Mouse (Mus musculus) midbrain, postnatal 0 days (tissue): ENCODE measurements around the gene Atp2a1. TPM values are rescaled to one million over a fixed set of nuclear protein-coding genes. Genes with fewer than 3 reads are reported as not detected.

ENCODE experiments used
- ATAC-seq: fragments of 200-750 bp; cut with Nextera tagmentation; 2 replicates; pipeline ENCODE4 v1.8.0; 2017; ENCODE audit warnings: moderate number of reproducible peaks, mild to moderate bottlenecking, moderate TSS enrichment, moderate library complexity; ENCODE audit not compliant: low FRiP score
- DNase-seq: peaks from one replicate; pipeline ENCODE4 v3.0.0-alpha.2; 2015; ENCODE audit warnings: low spot score
- H3K27ac ChIP-seq: fragments of 300-500 bp; sonication (generic); 2 replicates; pipeline ENCODE4 v1.5.1; 2014; ENCODE audit warnings: low read depth, mild to moderate bottlenecking, low read length, mixed read lengths
- H3K27me3 ChIP-seq: fragments of 300-500 bp; sonication (generic); 2 replicates; pipeline ENCODE4 v1.6.1; 2014; ENCODE audit warnings: low read length, control low read depth, mixed read lengths; ENCODE audit not compliant: insufficient read depth
- H3K36me3 ChIP-seq: fragments of 300-500 bp; sonication (generic); 2 replicates; pipeline ENCODE4 v1.6.1; 2014; ENCODE audit warnings: low read length, control low read depth, mixed read lengths; ENCODE audit not compliant: insufficient read depth
- H3K4me1 ChIP-seq: fragments of 300-500 bp; sonication (generic); 2 replicates; pipeline ENCODE4 v1.6.1; 2014; ENCODE audit warnings: mild to moderate bottlenecking, control low read depth, antibody characterized with exemption, low read length, mixed read lengths; ENCODE audit not compliant: insufficient read depth
- H3K4me2 ChIP-seq: fragments of 300-500 bp; sonication (generic); 2 replicates; pipeline ENCODE4 v1.6.1; 2014; ENCODE audit warnings: low read depth, mild to moderate bottlenecking, low read length, mixed read lengths; ENCODE audit not compliant: poor library complexity, severe bottlenecking
- H3K4me3 ChIP-seq: fragments of 300-500 bp; sonication (generic); 2 replicates; pipeline ENCODE4 v1.5.1; 2014; ENCODE audit warnings: low read depth, mild to moderate bottlenecking, low read length, moderate library complexity
- H3K9ac ChIP-seq: fragments of 300-500 bp; sonication (generic); replicated peaks from 2 replicates; pipeline ENCODE4 v1.6.1; 2014; ENCODE audit warnings: mild to moderate bottlenecking, low read length, moderate library complexity, mixed read lengths; ENCODE audit not compliant: poor library complexity, severe bottlenecking
- H3K9me3 ChIP-seq: fragments of 300-500 bp; sonication (generic); 2 replicates; pipeline ENCODE4 v1.6.1; 2016; ENCODE audit warnings: low read length, control low read depth
- CTCF ChIP-seq: IDR thresholded peaks from 2 replicates; pipeline ENCODE4 v1.5.1; 2016; ENCODE audit warnings: antibody characterized with exemption, mild to moderate bottlenecking
- WGBS: fragments of 180-500 bp; shearing (Covaris S2); extraction: QIAGEN DNeasy Blood & Tissue Kit; methylation state at CpG from one replicate; pipeline ENCODE4 v1.1.7; 2014; 5-methylcytosine and 5-hydroxymethylcytosine counted together
- polyA plus RNA-seq: library from polyadenylated mRNA; unstranded; fragments of >200 nt; fragmentation: Nextera tagmentation; extraction: Ambion mirVana; gene quantifications from 2 replicates; pipeline ENCODE4 v1.2.1, GENCODE M21; 2015
- total RNA-seq: library from RNA; depleted of rRNA; stranded (reverse); fragments of >200 nt; gene quantifications from 2 replicates; pipeline ENCODE4 v1.2.3, GENCODE M21; 2014

Gene Atp2a1
- total and polyA plus RNA-seq, 2 experiments from 2014 or later, result 0.33 to 0.35 TPM

DNA sequence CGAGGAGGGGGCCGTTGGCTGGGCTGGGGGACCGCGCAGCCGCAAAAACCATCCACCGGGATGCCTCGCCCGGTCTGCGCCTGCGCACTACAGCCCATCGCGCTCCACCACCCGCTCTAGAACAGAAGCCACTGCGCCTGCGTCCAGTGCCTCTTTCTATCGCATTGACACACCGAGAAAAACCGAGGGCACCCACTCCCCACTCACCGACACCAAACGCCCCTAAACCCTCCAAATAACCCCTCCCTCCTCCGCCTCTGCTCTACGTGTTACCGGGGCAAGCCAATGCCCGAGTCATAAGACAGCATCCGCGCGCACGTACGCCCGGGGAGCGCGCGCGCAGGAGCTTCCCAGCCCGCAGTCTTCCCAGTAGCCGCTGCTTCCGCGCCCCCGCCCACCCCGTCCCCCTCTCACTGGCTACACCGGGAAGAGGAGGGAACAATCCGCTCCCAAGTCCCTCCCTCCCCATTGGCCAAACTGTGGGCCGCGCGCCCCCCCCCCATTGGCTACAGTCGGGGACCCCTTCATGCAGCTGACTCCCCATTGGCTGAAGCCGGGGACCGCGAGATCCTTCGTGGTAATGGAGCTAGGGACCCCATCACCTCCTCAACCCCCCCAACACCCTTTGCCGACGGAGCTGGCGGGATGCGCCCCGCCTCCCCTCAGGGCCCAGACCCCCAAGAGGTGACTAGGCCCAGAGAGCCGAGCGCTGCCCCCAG lies 39.3 kb upstream of the Atp2a1 start:
- no peak for TF ChIP-seq CTCF
- Histone ChIP-seq H3K9ac (peak overlapping the region; percentile 100), H3K27me3 (no peaks in the 10 kb centered on the region), H3K4me1 (peaks cover 3% of the 10 kb centered on the region; the same call in 1 of the 2 replicates), H3K9me3 (no peaks in the 10 kb centered on the region), H3K36me3 (peaks cover 33% of the 10 kb centered on the region), H3K4me3 (peak overlapping the region; percentile 95), H3K4me2 (peak overlapping the region; percentile 59), H3K27ac (peak overlapping the region; percentile 100)
- WGBS, result under 1% methylated on average over 44 of the region's 57 CpGs
- peak; percentile 98 for DNase-seq
- peak; percentile 93 for ATAC-seq

DNA sequence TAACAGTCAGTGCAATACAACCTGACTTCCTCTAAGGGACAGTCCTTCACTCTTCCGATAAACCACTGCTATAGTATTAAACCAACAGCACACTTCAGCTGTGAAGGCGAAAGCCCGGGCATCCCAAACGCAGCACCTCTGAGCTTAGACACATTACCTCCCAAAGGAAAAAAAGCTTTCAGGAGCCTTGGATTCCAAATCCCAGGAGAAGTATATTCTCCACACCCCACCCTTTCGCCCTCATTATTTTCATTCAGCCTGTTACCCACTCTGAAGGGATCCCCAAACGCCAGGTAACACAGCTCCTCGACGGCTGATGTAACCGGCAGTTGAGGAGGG lies 38.7 kb upstream of the Atp2a1 start:
- WGBS, result 4% methylated on average over 9 of the region's 9 CpGs
- Histone ChIP-seq H3K27me3 (no peaks in the 10 kb centered on the region), H3K27ac (peak overlapping the region; percentile 100), H3K9me3 (no peaks in the 10 kb centered on the region), H3K4me3 (peak overlapping the region; percentile 95), H3K4me1 (peaks cover 3% of the 10 kb centered on the region; the same call in 1 of the 2 replicates), H3K9ac (peak overlapping the region; percentile 100), H3K4me2 (peak overlapping the region; percentile 59), H3K36me3 (peaks cover 38% of the 10 kb centered on the region)
- ATAC-seq (no peak), DNase-seq (no peak)
- TF ChIP-seq CTCF, result no peak

DNA sequence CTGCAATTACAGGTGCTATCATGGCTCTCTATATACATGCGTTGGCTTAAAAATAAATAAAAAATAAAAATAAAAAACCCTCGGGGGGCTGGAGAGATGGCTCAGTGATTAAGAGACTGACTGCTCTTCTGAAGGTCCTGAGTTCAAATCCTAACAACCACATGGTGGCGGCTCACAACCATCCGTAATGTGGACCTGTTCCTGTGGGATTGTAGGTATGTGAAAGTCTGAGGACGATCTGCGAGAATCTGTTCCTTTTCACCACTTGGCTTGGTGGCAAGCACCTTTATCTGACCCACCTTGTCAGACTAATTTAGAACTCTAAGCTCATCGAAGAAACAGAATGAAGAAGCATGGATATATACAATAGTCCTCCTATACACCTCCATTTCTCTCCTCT lies 36.5 kb upstream of the Atp2a1 start:
- no peak for TF ChIP-seq CTCF
- Histone ChIP-seq H3K36me3 (peaks cover 60% of the 10 kb centered on the region), H3K27ac (no peak overlapping the region), H3K4me2 (no peak overlapping the region), H3K9ac (no peak overlapping the region), H3K4me3 (no peak overlapping the region), H3K27me3 (no peaks in the 10 kb centered on the region), H3K4me1 (peaks cover 3% of the 10 kb centered on the region; the same call in 1 of the 2 replicates), H3K9me3 (no peaks in the 10 kb centered on the region)
- ATAC-seq (no peak), DNase-seq (no peak)
- WGBS, result 96% methylated on average over 7 of the region's 7 CpGs

DNA sequence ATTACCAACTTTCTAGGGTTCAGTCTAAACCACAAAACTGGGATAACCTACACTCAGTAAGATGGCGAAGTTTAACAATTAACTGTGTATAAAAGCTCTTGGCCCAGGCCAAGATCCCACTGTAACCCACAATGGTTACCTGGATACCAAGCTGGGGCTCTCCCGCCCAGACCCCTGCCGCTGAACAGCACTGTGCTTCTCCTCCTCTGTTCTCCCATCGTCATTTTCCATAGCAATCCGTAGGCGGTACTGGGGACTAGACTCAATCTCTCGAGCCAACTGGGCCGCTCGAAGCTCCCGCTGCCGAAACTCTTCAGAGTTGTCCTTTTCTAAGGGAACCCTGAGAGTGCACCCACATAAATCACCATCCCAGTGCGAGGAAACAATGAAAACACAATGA lies 35.1 kb upstream of the Atp2a1 start:
- no peak for TF ChIP-seq CTCF
- Histone ChIP-seq H3K4me1 (no peaks in the 10 kb centered on the region), H3K27me3 (no peaks in the 10 kb centered on the region), H3K36me3 (peaks cover 75% of the 10 kb centered on the region), H3K9ac (no peak overlapping the region), H3K9me3 (no peaks in the 10 kb centered on the region), H3K4me2 (no peak overlapping the region), H3K27ac (no peak overlapping the region), H3K4me3 (no peak overlapping the region)
- 83% methylated on average over 12 of the region's 12 CpGs for WGBS
- ATAC-seq, result no peak
- DNase-seq, result no peak

GRCm38 (mm10) chr7:126496475-126496874 lies 33.6 kb upstream of the Atp2a1 start:
- Histone ChIP-seq H3K9ac (no peak overlapping the region), H3K9me3 (no peaks in the 10 kb centered on the region), H3K4me3 (no peak overlapping the region), H3K4me1 (no peaks in the 10 kb centered on the region), H3K27ac (no peak overlapping the region), H3K4me2 (no peak overlapping the region), H3K27me3 (no peaks in the 10 kb centered on the region), H3K36me3 (peaks cover 88% of the 10 kb centered on the region)
- DNase-seq, result no peak
- TF ChIP-seq CTCF, result no peak
- 97% methylated on average over 5 of the region's 5 CpGs for WGBS
- no peak for ATAC-seq

- no peak for TF ChIP-seq CTCF
- H3K9ac ChIP-seq, result no peak overlapping the region
- no peak overlapping the region for H3K4me2 ChIP-seq
- peaks cover 77% of the 10 kb centered on the region for H3K36me3 ChIP-seq
- WGBS, result 93% methylated on average over 6 of the region's 6 CpGs
- H3K9me3 ChIP-seq, result no peaks in the 10 kb centered on the region
- DNase-seq (no peak), ATAC-seq (no peak)
- H3K27ac ChIP-seq, result no peak overlapping the region
- no peaks in the 10 kb centered on the region for H3K4me1 ChIP-seq
- no peak overlapping the region for H3K4me3 ChIP-seq
- H3K27me3 ChIP-seq, result no peaks in the 10 kb centered on the region
Measured at GRCm38 (mm10) chr7:126494120-126494519, 31.2 kb upstream of the Atp2a1 start.
